Mouse (Mus musculus) adrenal gland, postnatal 0 days (tissue): ENCODE measurements around the gene Fam19a1. TPM values are rescaled to one million over a fixed set of nuclear protein-coding genes. Genes with fewer than 3 reads are reported as not detected.

ENCODE experiments used
- polyA plus RNA-seq: library from polyadenylated mRNA; unstranded; fragments of >200 nt; fragmentation: Nextera tagmentation; extraction: Ambion mirVana; gene quantifications from 2 replicates; pipeline ENCODE4 v1.2.1, GENCODE M21; 2015

Gene Fam19a1
- polyA plus RNA-seq: 2.4 and 5.7 TPM in 2 replicates

DNA sequence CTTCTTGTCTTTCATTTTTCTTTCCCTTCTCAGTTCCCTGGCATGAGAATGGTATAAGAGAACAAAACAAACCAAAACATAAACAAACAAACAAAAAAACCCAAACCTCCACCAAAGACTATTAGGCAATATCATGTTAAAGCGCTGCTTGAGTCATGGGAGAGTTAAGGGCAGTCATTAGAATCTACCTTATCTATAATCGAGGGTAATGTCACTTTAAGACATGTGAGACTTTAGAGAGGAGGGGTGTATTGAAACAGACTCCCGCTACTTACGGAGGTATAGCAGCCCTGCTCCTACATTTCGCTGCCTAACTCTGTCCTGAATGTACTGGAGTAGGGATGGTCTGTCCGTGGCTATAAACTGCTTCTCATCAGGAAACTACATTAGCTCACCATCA, at the start of gene Fam19a1:
TSS of gene Fam19a1 (plus strand) at position 301 of the 400 bp plus-strand sequence.

DNA sequence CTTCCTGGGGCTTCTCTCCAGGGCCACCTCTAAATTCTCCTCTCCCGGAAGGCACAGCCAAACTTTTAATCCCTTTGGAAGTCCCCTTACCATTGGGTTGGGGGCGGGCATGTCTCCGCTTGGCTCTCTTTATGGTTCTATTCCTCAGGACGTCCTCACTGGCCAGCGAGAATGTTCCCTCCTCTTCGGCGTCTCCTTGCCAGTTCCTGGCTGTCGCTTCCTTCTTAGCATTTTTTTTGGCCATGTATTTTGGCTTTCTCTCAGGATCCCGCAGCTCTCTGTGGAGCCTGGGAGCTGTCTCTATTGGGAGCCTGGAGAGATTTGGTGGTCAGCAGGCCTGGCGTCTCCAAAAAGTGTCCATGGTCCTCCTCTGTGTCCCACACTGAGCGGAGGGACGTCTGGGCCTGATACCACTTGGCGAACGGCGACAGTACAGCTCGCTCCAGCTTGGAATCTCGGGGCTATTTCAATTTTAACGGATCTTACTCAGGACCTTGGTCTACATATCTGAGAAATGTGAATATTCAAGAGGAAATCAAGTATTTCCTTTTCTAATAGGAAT, 52.9 kb downstream of the Fam19a1 start, which contains the start of gene 1700123L14Rik:
TSS of gene 1700123L14Rik (minus strand) at position 426 of the 562 bp plus-strand sequence.

Other genes starting within 250 kb of the Fam19a1 start
- 0.07 TPM in 1 of 2 replicates, not detected in the other for gene 1700123L14Rik, start 53.1 kb downstream of the Fam19a1 start, polyA plus RNA-seq